In the genomic region with DNA sequence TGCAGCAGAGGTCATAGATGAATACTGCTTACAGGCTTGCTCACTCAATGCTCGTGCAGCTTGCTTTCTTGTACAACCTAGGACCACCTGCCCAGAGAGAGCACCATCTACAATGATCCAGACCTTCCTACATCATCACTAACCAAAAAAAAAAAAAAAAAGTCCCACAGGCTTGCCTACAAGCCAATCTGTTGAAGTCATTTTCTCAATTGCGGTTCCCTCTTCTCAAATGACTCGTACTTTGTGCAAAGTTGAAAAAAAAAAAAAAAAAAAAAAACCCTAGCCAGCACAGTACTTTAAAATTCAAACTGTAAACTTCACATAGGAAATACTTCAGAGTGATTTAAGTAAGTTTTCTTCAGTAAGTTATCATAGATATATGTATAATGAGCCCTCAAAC, we compare ENCODE assay signal across 15 mouse cellular contexts.
"Had no signal": no experiment of that assay in that cellular context is flagged by ENCODE, and none has a peak within 500 bp of the region (broad histone marks: within the 10 kb centered on the region; RNA-seq: fewer than 3 reads in every experiment).

No protein-coding gene starts in this region.

- H3K4me2 ChIP-seq: liver, embryonic 11.5 days; liver, embryonic 15.5 days; midbrain, embryonic 15.5 days; neural tube, embryonic 12.5 days had no signal

- DNase-seq: kidney, postnatal 10 days; kidney, postnatal 4 days; lung, adult 2 months; lung, postnatal 4 days; retina, postnatal 1 day; right cerebral cortex, postnatal 4 days had no signal

- H3K9ac ChIP-seq: liver, embryonic 15.5 days; midbrain, embryonic 15.5 days; neural tube, embryonic 12.5 days had no signal

- H3K9me3 ChIP-seq: limb, embryonic 10.5 days; liver, embryonic 15.5 days; midbrain, embryonic 10.5 days; midbrain, embryonic 15.5 days; neural tube, embryonic 12.5 days had no signal

- H3K4me1 ChIP-seq: limb, embryonic 10.5 days; midbrain, embryonic 10.5 days; midbrain, embryonic 15.5 days; neural tube, embryonic 12.5 days had no signal

- ATAC-seq: lung, postnatal 0 days; midbrain, embryonic 15.5 days had no signal

- H3K36me3 ChIP-seq: limb, embryonic 10.5 days; liver, embryonic 15.5 days; midbrain, embryonic 10.5 days; midbrain, embryonic 15.5 days; neural tube, embryonic 12.5 days had no signal

- H3K27ac ChIP-seq: layer of hippocampus, adult 2 months; limb, embryonic 10.5 days; liver, embryonic 15.5 days; midbrain, embryonic 10.5 days; midbrain, embryonic 15.5 days; neural tube, embryonic 12.5 days; stomach, postnatal 0 days had no signal

- H3K27me3 ChIP-seq: liver, embryonic 15.5 days; midbrain, embryonic 15.5 days; neural tube, embryonic 12.5 days had no signal

- H3K4me3 ChIP-seq: layer of hippocampus, adult 2 months; limb, embryonic 10.5 days; liver, embryonic 15.5 days; midbrain, embryonic 10.5 days; midbrain, embryonic 15.5 days; neural tube, embryonic 12.5 days had no signal
